Mouse (Mus musculus): ENCODE data around the gene Dyx1c1.

The Dyx1c1 gene

DNA sequence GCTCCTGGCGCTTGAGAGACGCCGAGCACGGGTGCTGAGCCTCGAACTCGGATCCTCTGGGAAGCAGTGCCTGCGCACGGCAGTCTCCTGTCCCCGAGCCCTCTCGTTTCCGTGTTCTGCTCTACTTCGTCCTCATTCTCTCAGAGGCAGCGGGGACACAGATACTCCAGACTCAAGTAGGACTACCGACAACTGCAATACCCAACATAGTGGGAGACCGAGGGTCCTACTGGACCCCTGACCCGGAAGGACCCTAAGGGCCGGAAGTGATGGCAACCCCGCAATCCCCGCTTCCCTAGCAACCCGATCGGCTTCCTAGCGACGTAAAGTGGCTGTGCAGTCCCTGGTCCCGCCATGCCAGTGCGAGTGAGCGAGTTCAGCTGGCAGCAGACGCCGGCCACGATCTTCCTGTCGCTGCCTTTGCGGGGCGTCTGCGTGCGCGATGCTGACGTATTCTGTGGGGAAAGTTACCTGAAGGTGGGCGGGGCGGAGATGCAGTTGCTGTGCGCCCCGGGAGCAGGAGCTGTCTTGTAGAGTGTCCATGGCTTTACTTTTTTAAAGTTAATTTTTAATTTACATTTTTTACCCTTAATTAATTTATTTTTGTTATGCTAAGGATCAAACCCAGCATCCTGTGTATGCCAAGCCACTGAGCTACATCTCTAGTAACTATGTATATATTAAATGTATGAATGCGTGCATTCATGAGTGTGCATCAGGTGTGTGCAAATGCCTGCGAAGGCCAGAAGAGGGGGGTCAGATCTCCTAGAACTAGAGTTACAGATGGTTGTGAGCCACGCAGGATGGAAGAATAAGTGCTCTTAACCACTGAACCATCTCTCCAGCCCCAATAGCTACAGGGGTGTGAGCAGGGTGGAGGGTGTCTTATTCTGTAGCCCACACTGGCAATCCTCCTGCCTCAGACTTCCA is at the start of gene Dyx1c1, which contains the start of gene Gm44503:
TSS of gene Dyx1c1 (plus strand) at position 265 of the 930 bp plus-strand sequence.
TSS of gene Gm44503 (plus strand) at position 332 of the 930 bp plus-strand sequence.
- DNase-seq (ENCODE audit: low spot score): peak; percentile 65

DNA sequence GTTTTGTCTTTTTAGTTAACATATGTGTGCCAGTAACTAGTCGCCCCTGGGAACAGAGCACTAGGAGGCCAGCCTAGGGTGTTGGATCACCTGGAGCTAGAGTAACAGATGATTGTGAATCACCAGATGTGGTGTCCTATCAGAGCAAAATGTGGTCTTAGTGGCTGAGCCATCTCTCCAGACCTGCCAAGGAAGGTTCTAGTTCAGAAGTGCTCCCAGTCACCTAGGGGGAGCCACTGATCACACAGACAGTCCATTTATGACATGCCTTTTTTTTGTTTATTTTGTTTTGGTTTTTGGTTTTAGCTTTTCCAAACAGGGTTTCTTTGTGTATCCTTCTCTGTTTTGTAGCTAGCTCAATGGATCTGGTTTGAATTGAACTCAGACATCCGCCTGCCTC is 47.2 kb upstream of the Dyx1c1 start:
- DNase-seq (ENCODE audit: low spot score): no peak

DNA sequence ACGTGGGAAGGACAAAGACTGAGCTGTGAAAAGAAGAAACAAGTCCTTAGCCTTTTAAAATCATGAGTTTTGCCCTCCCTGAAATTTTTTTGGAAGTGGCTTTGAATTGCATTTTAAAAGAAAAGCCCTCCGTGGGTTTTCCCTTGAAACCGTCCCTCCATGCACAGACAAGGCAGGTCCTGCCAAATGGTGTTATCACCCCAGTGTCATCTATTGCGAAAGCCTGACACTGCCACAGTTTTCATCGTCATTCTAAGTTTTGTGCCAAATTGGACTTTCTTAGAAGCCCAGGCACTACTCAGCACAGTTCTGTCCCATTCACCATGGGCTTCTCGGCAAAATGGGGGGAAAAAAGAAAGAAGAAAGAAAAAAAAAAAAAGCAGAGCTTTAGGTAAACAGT is 45.0 kb upstream of the Dyx1c1 start:
- no peak for DNase-seq (ENCODE audit: low spot score)

GRCm38 (mm10) chr9:72915728-72916127 is 42.9 kb upstream of the Dyx1c1 start:
- no peak for DNase-seq (ENCODE audit: low spot score)

DNA sequence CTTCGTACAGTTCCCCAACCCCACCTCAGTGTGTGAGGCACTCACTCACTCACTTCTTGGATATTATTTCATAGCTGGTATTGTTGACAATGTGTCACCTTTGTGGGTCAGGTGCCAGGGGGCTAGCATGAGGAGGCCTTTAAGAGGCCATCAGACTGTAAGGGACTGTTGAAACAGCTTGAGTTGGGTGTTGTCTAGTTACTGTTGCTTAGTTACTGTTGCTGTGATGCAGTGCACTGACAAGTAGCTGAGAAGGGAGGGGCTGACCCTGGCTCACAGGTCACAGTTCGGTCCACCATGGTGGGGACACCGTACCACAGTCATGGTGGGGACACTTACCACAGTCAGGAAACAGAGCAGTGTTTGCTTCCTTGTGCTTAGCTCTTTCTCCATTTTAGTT is 35.5 kb upstream of the Dyx1c1 start:
- no peak for DNase-seq (ENCODE audit: low spot score)

DNA sequence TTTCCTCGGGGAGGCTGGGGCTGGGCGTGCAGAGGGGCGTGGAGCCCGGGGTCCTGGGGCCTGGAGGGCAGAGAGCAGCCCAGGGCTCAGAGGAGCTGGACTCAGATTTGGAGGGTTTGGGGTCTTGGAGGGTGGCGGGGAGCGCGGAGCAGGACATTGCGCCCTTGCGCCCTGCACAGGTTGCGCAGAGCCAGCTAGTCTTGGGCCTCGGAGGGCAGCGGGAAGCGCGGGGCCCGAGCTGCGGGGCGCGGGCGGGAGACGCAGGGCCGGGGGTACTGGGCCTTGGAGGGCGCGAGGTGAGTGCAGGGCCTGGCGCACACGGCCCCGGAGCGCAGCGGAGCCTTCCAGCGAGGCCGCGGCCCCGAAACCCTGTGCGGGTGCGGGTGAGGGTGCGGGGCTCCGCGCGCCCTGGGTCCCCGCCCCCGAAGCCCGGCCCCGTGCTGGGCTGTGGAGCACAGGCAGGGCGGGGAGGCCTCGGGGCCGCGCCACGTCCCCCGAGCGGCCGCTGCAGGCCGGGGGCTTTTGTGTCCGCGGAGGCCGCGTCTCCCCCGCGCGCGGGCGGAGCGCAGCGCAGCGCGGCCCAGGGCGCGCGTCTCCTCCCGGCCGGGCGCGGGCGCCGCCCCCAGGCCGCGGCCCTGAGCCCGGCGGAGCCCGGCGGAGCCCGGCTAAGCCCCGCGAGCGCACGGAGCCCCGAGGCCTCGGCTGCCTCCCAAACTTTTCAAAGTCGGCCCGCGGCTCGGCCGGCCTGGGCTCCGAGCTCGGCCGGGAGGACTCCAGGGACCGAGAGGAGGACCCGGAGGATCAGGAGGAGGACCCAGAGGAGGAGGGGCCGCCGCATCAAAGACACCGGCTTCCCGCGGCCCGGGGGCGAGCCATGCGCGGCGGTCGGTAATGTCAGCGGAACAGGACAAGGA is 33.3 kb upstream of the Dyx1c1 start, which contains the start of gene Pygo1:
TSS of gene Pygo1 (plus strand) at position 625 of the 914 bp plus-strand sequence.
- no peak for DNase-seq (ENCODE audit: low spot score)

GRCm38 (mm10) chr9:72925935-72926258 is 32.7 kb upstream of the Dyx1c1 start:
- DNase-seq (ENCODE audit: low spot score): no peak

DNA sequence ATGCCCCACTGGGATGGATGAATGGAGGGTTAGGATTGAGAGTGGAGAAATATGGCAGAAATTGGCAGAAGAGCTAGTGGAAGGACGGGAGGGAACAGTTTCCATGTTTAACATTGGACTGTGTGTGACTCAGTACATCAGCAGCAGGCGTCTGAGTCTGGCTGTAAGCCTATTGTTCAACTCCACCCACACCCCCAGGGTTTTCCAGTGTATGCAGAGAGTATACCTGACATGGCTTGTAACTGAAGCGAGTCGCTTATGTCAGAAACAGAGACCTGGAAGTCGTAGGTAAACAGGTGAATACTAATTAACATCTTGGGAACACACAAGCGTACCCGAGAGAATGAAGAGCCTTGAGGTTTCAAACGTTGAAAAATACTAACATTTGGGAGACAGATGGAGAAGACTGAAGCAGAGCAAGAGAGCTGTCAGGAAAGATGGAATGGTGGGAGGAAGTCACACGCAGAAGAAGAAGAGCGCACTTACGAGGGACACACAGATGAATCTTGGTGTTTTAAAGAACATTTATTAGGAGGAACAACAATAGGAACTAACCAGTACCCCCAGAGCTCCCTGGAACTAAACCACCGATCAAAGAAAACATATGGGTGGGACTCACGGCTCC is 27.3 kb upstream of the Dyx1c1 start:
- peak; percentile 47 for DNase-seq (ENCODE audit: low spot score)

DNA sequence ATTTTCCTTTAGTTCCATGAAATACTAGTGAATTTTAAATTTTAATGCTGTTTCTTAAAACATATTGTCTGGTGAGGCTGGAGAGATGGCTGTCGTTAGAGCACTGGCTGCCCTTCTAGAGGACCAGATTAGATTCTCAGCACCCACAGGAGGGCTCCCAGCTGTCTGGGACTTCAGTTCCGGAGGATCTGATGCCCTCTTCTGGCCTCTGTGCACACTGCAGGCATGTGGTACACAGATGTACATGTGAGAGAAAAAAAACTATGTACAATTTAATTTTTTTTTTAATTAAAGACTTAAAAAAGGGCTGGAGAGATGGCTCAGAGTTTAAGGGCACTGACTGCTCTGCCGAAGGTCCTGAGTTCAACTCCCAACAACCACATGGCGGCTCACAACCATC is 23.3 kb upstream of the Dyx1c1 start:
- DNase-seq (ENCODE audit: low spot score): no peak

DNA sequence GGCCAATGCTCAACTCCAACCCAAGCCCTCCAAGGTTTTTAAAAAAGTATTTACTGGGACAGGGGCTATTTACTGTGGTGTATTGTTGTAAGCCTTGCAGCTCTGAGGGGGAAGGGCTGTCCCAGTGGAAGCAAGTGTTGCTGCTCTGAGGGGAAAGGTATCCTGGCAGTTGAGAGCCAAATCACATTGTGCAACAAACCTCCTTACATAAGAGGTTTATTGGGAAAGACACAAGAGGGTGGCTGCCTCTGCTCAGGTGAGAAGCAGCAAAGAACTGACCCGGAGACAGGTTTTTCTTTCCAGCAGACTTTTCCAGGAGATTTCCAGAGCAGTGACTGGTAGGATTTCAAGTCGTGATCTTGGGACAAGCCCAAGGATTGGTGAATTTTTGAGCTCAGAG is 22.3 kb upstream of the Dyx1c1 start:
- DNase-seq (ENCODE audit: low spot score): no peak

DNA sequence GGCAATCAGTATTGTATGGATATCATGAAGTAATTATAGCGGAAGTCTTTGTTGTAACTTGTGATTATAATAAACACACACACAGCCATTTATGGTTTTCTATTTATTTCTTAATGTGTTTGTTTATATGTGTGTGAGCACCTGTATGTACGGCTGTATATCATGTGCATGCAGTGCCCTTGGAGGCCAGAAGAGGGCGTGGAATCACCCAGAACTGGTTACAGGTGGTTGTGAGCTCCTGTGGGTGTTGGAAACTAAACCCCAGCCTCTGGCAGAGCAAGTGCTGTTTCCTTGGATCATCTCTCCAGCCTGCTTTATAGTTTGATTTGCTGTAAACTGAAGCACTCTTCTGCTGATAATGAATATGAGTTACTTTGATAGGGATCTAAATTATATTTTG is 15.2 kb upstream of the Dyx1c1 start:
- no peak for DNase-seq (ENCODE audit: low spot score)

DNA sequence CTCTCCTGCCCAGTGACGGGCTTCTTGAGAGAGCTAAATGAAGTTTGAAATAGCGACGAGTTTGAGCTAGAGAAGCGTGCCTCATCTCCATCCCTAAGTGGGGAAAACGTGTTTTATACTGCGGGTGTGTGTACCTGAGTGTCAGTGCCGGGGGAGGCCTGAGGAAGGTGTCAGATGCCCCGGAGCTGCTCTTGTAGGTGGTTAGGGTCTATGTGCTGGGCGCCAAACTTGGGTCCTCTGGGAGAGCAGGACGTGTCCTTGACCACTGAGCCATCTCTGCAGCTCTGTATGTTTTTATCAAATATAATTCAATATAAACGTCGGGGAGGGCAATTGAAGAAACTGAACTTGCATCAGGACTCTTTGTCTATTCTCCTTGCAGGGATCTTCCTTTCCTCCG is 14.3 kb upstream of the Dyx1c1 start:
- no peak for DNase-seq (ENCODE audit: low spot score)

DNA sequence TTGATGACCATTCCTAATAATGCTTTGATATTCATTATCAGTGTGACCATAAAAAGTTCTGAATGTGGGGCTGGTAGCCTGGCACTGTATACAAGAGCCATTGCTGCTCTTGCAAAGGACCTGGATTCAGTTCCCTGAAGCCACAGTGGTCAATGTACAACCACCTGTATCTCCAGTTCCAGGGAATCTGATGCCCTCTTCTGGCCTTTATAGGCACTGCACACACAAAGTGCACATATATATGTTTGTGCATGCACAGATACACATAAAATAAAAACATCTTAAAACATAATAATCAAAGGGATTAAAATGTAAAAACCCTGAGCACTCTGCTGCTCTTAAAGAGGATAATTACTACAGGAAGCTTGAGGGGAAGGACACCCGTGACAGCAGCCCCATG is 11.6 kb upstream of the Dyx1c1 start:
- no peak for DNase-seq (ENCODE audit: low spot score)

- no peak for DNase-seq (ENCODE audit: low spot score)
These were observed 9.0 kb upstream of the Dyx1c1 start for GRCm38 (mm10) chr9:72949572-72949971.

DNA sequence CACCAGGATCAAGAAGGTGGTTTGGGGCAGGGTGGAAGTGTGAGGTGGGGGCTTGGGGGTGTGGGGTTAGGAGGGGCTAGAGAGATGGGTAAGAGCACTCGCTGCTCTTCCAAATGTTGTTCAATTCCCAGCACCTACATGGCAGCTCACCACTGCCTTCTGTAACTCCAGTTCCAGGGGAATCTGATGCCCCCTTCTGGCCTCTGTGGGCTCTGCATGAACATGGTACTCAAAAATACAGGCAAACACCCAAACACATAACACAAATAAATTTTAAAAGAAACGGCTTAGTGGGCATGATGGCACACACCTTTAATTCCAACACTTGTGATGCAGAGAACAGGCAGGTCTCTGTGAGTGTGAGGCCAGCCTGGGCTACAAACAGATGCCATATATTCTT is 3.8 kb upstream of the Dyx1c1 start:
- DNase-seq (ENCODE audit: low spot score): no peak

- DNase-seq (ENCODE audit: low spot score): no peak
These were observed 3.0 kb upstream of the Dyx1c1 start for GRCm38 (mm10) chr9:72955546-72955945.

DNA sequence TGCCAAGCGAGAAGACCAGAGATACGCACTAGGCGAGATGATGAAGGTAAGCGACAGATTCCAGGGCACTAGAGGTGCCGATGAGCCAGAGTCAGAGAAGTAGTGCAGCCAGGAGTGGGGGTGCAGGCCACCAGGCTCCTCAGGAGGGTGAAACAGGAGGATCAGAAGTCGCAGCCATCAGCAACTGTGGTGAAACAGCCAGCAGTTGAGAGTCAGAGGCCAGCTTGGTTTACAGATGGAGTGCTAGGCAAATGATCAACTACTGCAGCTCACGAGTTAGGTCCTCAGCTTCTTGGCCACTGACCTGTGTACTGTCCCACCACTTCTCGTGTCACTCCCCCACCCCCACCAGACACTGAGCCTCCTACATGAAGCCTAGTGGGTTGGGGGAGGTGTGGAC is 2.8 kb downstream of the Dyx1c1 start:
- DNase-seq (ENCODE audit: low spot score): no peak

DNA sequence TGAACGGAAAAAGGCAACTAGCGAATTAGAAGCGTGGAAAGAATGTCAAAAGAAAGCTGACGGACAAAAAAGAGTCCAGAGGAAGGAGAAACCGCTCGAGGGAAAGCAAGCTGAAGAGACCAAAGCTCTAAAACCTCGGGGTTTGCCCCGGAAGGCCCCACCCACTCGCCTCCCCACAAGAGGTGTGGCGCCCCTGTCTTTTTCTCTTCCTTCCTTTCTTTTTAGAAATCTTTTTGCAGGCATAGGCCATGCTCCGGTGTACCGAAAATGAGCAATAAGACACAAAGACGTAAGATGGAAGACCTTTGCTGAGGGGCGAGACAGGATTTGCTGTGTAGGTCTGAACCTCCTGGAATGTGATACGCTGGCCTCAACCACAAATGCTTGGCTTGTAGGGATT is 3.4 kb downstream of the Dyx1c1 start:
- DNase-seq (ENCODE audit: low spot score): no peak

DNA sequence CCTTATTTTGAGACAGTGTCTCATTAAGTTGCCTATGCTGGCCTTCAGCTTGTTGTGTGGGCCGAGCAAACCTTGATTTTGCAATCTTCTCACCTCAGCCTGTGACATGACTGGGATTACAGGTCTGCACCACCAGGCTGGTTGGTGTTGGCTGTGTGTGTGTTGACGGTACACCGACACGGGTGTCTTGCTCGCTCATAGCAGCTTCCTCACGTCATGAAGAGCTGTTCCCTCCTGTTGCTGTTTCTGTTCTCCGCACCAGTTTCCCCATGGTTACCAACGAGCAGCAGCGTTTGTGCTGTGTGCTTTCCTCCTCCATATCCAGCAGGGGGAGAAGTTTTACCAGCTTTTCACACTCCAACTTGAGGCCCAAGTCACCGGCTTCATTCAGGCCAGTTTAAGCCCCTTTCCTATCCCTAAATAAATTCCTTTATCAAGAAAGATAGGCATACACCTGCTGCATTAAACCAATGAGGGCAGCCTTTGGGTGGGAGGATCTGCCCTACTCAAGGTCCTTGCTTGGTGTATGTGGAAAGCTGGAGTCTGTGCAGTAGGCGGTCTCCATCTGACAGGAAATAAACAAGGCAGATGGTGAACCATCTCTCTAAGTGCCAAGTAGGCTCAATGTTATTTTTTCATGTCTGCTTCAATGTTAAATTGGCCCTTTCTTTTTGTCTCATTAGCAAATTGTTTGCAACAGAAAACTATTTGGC is 9.9 kb downstream of the Dyx1c1 start:
- DNase-seq (ENCODE audit: low spot score): peak; percentile 52

DNA sequence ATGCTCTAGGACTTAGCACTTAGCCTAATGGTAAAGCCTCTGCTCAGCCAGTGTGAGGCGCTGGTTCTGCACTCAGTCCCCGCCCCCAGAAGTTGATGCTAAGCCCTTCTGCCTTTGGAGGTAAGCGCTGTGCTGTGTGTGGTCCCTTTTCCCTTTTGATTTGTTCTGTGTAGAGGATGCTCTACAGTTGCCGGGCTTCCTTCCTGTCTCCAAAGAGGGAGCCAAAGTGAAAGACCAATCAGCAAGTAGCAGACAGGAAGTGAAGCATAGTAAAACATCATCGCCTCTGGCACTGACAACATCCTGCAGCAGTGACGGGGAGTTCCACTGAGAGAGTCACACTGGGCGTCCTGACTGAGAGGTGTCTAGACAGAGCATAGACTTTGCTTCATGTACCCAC is 11.3 kb downstream of the Dyx1c1 start:
- no peak for DNase-seq (ENCODE audit: low spot score)

DNA sequence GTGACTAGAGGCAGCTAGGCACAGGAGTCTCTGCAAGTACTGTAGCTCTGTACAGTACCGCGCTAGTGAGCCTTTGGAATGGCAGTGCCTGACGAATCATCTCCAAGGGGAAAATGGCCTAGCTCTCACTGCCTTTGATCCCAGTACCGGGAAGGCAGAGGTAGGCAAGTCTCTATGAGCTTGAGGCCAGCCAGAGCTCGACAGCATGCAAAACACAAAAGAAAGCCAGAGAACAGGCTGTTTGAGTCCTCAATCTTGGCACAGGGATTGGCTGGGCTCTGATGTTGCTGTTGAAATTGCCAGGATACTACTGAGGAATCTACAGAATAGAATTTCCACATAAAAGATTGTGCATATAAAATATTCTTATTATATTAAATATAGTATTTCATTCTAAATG is 13.8 kb downstream of the Dyx1c1 start:
- DNase-seq (ENCODE audit: low spot score): no peak

GRCm38 (mm10) chr9:72972984-72973383 is 14.4 kb downstream of the Dyx1c1 start:
- no peak for DNase-seq (ENCODE audit: low spot score)

Data from left cerebral cortex, adult 11 months (tissue).